Mouse (Mus musculus): Measurements from ENCODE around the gene Pirb. TPM values are rescaled to one million over a fixed set of nuclear protein-coding genes. Genes with fewer than 3 reads are reported as not detected.
"Not testable (repeated sequence)": the region's sequence is repeated elsewhere in the genome, so short reads cannot be mapped to it uniquely, and the experiment has no call there.

The Pirb gene
- total and polyA plus RNA-seq, 2 experiments from 2014 or later: 0.25 to 0.48 TPM

DNA sequence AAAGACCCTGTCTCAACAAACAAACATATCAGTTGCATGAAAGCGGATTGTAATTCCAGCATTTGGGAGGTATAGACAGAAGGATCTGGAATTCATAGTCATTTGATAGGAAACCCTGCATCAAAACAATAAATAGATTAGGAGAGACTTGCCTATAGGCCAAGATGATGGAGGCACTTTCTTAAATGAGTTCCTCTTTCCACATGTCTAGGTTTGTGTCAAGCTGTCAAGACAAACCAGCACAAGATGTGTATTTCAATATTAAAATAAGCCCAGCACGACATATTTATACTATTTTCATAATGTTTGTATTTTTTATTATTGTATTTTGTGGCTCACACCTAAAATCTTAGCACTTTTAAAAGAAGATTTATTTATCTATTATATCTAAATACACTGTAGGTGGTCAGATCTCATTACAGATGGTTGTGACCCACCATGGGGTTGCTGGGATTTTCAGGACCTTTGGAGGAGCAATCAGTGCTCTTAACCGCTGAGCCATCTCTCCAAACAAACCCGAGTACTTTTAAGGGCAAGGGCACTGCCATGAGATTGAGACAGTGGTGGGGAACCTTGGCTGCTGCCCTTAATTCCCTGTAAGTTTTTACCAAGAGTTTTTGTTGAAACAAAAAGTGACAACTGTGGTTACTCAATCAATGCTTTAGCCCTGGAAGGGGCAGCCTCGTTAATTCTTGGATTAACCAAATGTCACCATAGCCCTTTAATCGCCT, 16.9 kb downstream of the Pirb start:
- Histone ChIP-seq H3K36me3 (ENCODE audit: insufficient read depth) (peaks cover 45% of the 10 kb centered on the region), H3K4me2 (ENCODE audit: low read depth) (peak overlapping the region; percentile 70), H3K27me3 (ENCODE audit: insufficient read depth, low read length) (no peaks in the 10 kb centered on the region), H3K27ac (ENCODE audit: low read depth, low read length) (peak overlapping the region; percentile 95), H3K4me3 (ENCODE audit: low read depth, low read length) (peak overlapping the region; percentile 64), H3K9ac (peak overlapping the region; percentile 72), H3K9me3 (ENCODE audit: low read length) (no peaks in the 10 kb centered on the region), H3K4me1 (ENCODE audit: insufficient read depth) (peaks cover 16% of the 10 kb centered on the region)
- ATAC-seq (peak; percentile 42), DNase-seq (no peak)
- 22% methylated on average over 6 of the region's 6 CpGs for WGBS
- TF ChIP-seq CTCF (IDR thresholded peaks at IDR 0.05; ENCODE audit: low read depth): no peak

DNA sequence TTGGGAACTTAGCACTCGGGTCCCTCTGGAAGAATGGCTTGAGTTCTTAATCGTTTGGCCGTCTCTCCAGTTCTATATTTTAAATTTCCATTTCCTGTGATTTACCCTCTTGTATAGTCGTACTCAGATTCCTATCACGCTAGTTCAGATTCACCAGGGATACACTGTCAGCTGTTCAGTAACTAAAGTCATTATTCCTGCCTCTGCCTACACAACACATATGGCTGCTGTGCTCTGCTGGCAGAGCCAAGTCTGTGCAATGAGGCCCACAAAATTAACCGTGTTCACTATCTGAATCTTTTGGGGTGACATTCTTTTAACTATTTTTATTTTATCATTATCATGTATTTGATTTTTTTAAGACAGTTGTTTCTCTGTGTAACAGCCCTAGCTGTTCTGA, 21.7 kb downstream of the Pirb start:
- DNase-seq (no peak), ATAC-seq (no peak)
- no peak overlapping the region for H3K4me3 ChIP-seq (ENCODE audit: low read depth, low read length)
- TF ChIP-seq CTCF (IDR thresholded peaks at IDR 0.05; ENCODE audit: low read depth): no peak
- H3K9ac ChIP-seq: no peak overlapping the region
- H3K27ac ChIP-seq (ENCODE audit: low read depth, low read length): no peak overlapping the region
- peaks cover 39% of the 10 kb centered on the region for H3K36me3 ChIP-seq (ENCODE audit: insufficient read depth)
- 96% methylated on average over 6 of the region's 6 CpGs for WGBS
- 0 out of 2 replicates have a peak, but pooled peaks cover 2% of the 10 kb centered on the region for H3K4me1 ChIP-seq (ENCODE audit: insufficient read depth)
- no peaks in the 10 kb centered on the region for H3K9me3 ChIP-seq (ENCODE audit: low read length)
- no peak overlapping the region for H3K4me2 ChIP-seq (ENCODE audit: low read depth)
- no peaks in the 10 kb centered on the region for H3K27me3 ChIP-seq (ENCODE audit: insufficient read depth, low read length)

DNA sequence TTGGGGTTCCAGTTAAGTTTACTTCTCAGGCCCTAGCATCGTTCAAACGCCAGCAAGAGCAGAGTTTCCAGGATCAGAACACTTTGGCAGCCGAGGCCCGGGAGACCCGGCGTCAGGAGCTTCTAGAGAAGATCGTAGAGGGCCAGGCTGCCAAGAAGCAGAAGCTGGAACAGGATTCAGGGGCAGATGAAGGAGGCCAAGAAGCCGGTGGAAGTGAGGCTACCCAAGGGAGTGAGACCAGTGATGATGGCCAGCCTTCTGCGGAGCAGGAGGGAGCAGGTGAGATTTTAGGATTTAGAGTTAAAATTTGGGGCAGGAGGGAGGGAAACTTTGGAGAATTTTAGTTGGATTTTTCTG, 25.3 kb downstream of the Pirb start:
- peaks cover 25% of the 10 kb centered on the region for H3K36me3 ChIP-seq (ENCODE audit: insufficient read depth)
- ATAC-seq; DNase-seq; H3K27me3 ChIP-seq (ENCODE audit: insufficient read depth, low read length); H3K9me3 ChIP-seq (ENCODE audit: low read length): not testable (repeated sequence)
- H3K4me2 ChIP-seq (ENCODE audit: low read depth): peak overlapping the region; percentile 79
- peaks cover 12% of the 10 kb centered on the region; the same call in 1 of the 2 replicates for H3K4me1 ChIP-seq (ENCODE audit: insufficient read depth)
- peak overlapping the region; percentile 56 for H3K4me3 ChIP-seq (ENCODE audit: low read depth, low read length)
- H3K9ac ChIP-seq: peak overlapping the region; percentile 73
- WGBS: 7% methylated on average over 9 of the region's 9 CpGs
- peak overlapping the region; percentile 84 for H3K27ac ChIP-seq (ENCODE audit: low read depth, low read length)

DNA sequence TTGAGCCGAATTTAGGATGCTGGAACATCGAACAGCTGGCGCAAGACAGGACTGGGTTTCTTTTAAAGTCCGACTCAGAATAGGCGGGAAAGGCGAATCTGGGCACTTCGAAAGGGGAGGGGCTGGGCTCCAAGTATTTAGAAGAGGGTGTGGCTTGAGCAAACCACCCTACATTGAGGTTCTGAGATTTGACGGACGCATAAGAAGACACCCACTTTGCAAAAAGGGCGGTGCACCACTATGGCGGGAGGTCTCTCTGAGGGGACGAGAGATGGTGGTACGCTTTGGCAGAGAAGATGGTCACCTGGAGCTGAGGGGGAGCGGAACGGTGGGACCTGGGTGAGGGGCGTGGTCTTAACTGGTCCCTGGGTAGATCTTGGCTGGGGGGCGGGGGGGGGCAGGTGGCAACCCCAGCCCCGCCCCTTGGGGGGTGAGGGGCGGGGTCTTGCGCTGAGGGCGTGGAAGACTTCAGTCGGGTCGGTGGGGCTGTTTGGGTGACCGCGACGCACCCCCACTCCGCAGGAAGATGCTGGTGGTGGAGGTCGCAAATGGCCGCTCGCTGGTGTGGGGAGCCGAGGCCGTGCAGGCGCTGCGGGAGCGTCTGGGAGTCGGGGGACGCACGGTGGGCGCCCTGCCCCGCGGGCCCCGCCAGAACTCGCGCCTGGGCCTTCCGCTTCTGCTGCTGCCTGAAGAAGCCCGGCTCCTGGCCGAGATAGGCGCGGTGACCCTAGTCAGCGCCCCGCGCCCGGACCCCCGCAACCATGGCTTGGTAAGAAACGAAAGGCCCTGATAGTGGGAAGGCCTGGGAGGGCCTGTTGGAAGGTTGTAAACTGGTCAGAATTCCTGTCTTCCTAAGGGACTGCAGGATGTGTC, 25.9 kb downstream of the Pirb start:
- peak; percentile 85 for DNase-seq
- Histone ChIP-seq H3K4me2 (ENCODE audit: low read depth) (peak overlapping the region; percentile 79), H3K36me3 (ENCODE audit: insufficient read depth) (peaks cover 27% of the 10 kb centered on the region; the same call in 1 of the 2 replicates), H3K27me3 (ENCODE audit: insufficient read depth, low read length) (no peaks in the 10 kb centered on the region), H3K27ac (ENCODE audit: low read depth, low read length) (peak overlapping the region; percentile 84), H3K9me3 (ENCODE audit: low read length) (no peaks in the 10 kb centered on the region), H3K9ac (peak overlapping the region; percentile 73), H3K4me3 (ENCODE audit: low read depth, low read length) (peak overlapping the region; percentile 56), H3K4me1 (ENCODE audit: insufficient read depth) (peaks cover 12% of the 10 kb centered on the region; the same call in 1 of the 2 replicates)
- under 1% methylated on average over 53 of the region's 55 CpGs for WGBS
- peak; percentile 27 for ATAC-seq
- TF ChIP-seq CTCF (IDR thresholded peaks at IDR 0.05; ENCODE audit: low read depth): no peak

DNA sequence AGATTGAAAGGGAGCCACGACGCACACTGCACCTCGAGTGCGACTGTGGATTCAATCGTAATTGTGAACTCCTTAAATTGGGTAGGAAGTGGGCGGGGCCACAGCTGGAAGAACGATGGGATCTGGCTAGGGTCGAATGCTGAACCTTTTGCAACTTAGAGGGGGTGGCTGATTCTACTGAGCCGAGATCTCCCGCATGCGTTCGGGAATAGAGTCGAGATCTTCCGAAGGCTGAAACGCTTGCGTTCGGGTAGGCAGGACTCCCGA, 26.4 kb downstream of the Pirb start:
- Histone ChIP-seq H3K4me1 (ENCODE audit: insufficient read depth) (peaks cover 12% of the 10 kb centered on the region; the same call in 1 of the 2 replicates), H3K4me3 (ENCODE audit: low read depth, low read length) (peak overlapping the region; percentile 56), H3K4me2 (ENCODE audit: low read depth) (peak overlapping the region; percentile 79), H3K9me3 (ENCODE audit: low read length) (no peaks in the 10 kb centered on the region), H3K27me3 (ENCODE audit: insufficient read depth, low read length) (no peaks in the 10 kb centered on the region), H3K27ac (ENCODE audit: low read depth, low read length) (peak overlapping the region; percentile 84), H3K36me3 (ENCODE audit: insufficient read depth) (peaks cover 22% of the 10 kb centered on the region; the same call in 1 of the 2 replicates), H3K9ac (peak overlapping the region; percentile 73)
- no peak for TF ChIP-seq CTCF (IDR thresholded peaks at IDR 0.05; ENCODE audit: low read depth)
- WGBS: under 1% methylated on average over 18 of the region's 18 CpGs
- DNase-seq (peak; percentile 84), ATAC-seq (peak; percentile 23)

DNA sequence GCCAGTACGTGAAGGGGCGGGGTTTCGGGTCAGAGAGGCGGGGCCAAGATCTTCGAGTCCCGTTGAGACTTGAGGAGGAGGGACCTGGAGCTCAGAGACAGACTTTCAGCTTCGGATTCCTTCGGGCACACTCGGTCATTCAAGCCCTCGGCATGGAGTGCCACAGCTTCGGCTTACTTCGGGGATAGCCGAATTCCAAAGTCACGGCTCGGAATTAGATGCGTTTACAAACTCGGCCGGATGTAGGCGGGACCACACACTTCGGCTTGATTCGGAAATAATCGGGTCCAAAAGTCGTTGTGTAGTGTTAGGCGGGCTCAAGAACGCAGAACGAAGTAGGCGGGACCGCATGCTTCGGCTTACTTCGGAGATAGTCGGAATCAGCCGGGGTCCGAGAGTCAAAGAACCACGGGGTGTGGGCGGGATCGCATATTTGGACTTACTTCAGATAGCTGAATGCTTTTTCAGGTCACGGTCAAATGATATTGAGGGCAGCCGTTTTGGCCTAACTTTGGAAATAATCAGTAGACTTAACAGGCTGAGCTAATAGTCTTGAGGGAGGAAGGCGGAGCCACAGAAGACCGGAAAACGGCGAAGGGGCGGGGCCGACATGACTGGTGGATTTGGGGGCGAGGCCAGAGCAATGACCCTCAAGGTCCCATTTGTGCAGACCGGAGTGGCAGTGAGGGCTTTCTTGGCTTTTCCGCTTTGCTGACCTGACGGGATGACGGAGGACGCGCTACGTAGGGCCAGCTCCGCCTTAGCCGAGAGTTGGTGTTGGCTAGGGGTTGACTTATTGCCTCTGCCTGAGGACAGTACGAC, 27.0 kb downstream of the Pirb start, which contains the start of gene Mboat7:
Gene Mboat7 (minus strand): TSS at position 537 of the 822 bp plus-strand sequence.
- DNase-seq (peak; percentile 99), ATAC-seq (peak; percentile 93)
- Histone ChIP-seq H3K27ac (ENCODE audit: low read depth, low read length) (peak within 1 kb of the TSS; percentile 84), H3K4me2 (ENCODE audit: low read depth) (peak within 1 kb of the TSS; percentile 79), H3K27me3 (ENCODE audit: insufficient read depth, low read length) (no peaks in the 10 kb centered on the region), H3K36me3 (ENCODE audit: insufficient read depth) (peaks cover 22% of the 10 kb centered on the region), H3K4me1 (ENCODE audit: insufficient read depth) (peaks cover 12% of the 10 kb centered on the region; the same call in 1 of the 2 replicates), H3K9me3 (ENCODE audit: low read length) (no peaks in the 10 kb centered on the region), H3K4me3 (ENCODE audit: low read depth, low read length) (peak within 1 kb of the TSS; percentile 56), H3K9ac (peak within 1 kb of the TSS; percentile 73)
- 1% methylated on average over 55 of the region's 55 CpGs for WGBS
- no peak for TF ChIP-seq CTCF (IDR thresholded peaks at IDR 0.05; ENCODE audit: low read depth)
